Mouse (Mus musculus) T-helper 17 cell (primary cell): ENCODE data around the gene Pcsk4.

Source experiments
- in situ Hi-C, 2 experiments: fragments of 300-600 bp; cut with MboI, MseI; formaldehyde crosslinking; loops; 1 replicate in 1 of 2; 2 replicates in 1 of 2; pipeline ENCODE4 v1.15.1; 2025; ENCODE audit warnings: high pct_unique_total_duplicates in 2 of 2

Gene Pcsk4

GRCm38 (mm10) chr10:80329273-80330081 is at the start of gene Pcsk4, which contains the start of gene Reep6:
Gene Pcsk4 (minus strand): TSS chr10:80329498.
Gene Reep6 (plus strand): TSS chr10:80329953.
- in situ Hi-C loops, result no loop called here

- in situ Hi-C loops, result loop anchor here in 1 of 2 experiments (5.0 kb wide), 1 partner anchor 40 kb away; no protein-coding TSS in a partner anchor
Measured at GRCm38 (mm10) chr10:80377716-80378115, 48.4 kb upstream of the Pcsk4 start.

- in situ Hi-C loops, result loop anchor here in 1 of 2 experiments (5.0 kb wide), 1 partner anchor 39 kb away; no protein-coding TSS in a partner anchor
Measured at GRCm38 (mm10) chr10:80376160-80376559, 46.9 kb upstream of the Pcsk4 start.

- in situ Hi-C loops, result loop anchor here in 1 of 2 experiments (5.0 kb wide), 1 partner anchor 37 kb away; no protein-coding TSS in a partner anchor
Measured at GRCm38 (mm10) chr10:80374063-80374462, 44.8 kb upstream of the Pcsk4 start.

GRCm38 (mm10) chr10:80372706-80373105 is 43.4 kb upstream of the Pcsk4 start:
- in situ Hi-C loops, result loop anchor here in 1 of 2 experiments (5.0 kb wide), 1 partner anchor 35 kb away; no protein-coding TSS in a partner anchor

GRCm38 (mm10) chr10:80371983-80372382 is 42.7 kb upstream of the Pcsk4 start:
- in situ Hi-C loops, result loop anchor here in 1 of 2 experiments (5.0 kb wide), 1 partner anchor 35 kb away; no protein-coding TSS in a partner anchor

- in situ Hi-C loops, result loop anchor here in 1 of 2 experiments (5.0 kb wide), 1 partner anchor 34 kb away; no protein-coding TSS in a partner anchor
Measured at GRCm38 (mm10) chr10:80371411-80371966, 42.2 kb upstream of the Pcsk4 start.

GRCm38 (mm10) chr10:80369995-80370747 is 40.9 kb upstream of the Pcsk4 start:
- in situ Hi-C loops, result loop anchor here in 1 of 2 experiments (5.0 kb wide), 1 partner anchor 33 kb away; no protein-coding TSS in a partner anchor

GRCm38 (mm10) chr10:80368392-80368791 is 39.1 kb upstream of the Pcsk4 start:
- in situ Hi-C loops, result no loop called here

GRCm38 (mm10) chr10:80367954-80368353 is 38.7 kb upstream of the Pcsk4 start:
- in situ Hi-C loops, result no loop called here

- in situ Hi-C loops, result no loop called here
Measured at GRCm38 (mm10) chr10:80365736-80366135, 36.4 kb upstream of the Pcsk4 start.

- in situ Hi-C loops, result no loop called here
Measured at GRCm38 (mm10) chr10:80363734-80364133, 34.4 kb upstream of the Pcsk4 start.

- in situ Hi-C loops, result no loop called here
Measured at GRCm38 (mm10) chr10:80357994-80358639, 28.8 kb upstream of the Pcsk4 start.

GRCm38 (mm10) chr10:80357336-80357735 is 28.0 kb upstream of the Pcsk4 start:
- in situ Hi-C loops, result no loop called here

- in situ Hi-C loops, result no loop called here
Measured at GRCm38 (mm10) chr10:80356737-80357136, 27.4 kb upstream of the Pcsk4 start.

GRCm38 (mm10) chr10:80356001-80356682 is 26.8 kb upstream of the Pcsk4 start, which contains the start of gene Plk5:
Gene Plk5 (plus strand): TSS chr10:80356459.
- in situ Hi-C loops, result no loop called here

GRCm38 (mm10) chr10:80355431-80355830 is 26.1 kb upstream of the Pcsk4 start:
- in situ Hi-C loops, result no loop called here

- in situ Hi-C loops, result no loop called here
Measured at GRCm38 (mm10) chr10:80352727-80353126, 23.4 kb upstream of the Pcsk4 start.

- in situ Hi-C loops, result no loop called here
Measured at GRCm38 (mm10) chr10:80351896-80352295, 22.6 kb upstream of the Pcsk4 start.

- in situ Hi-C loops, result no loop called here
Measured at GRCm38 (mm10) chr10:80350292-80350691, 21.0 kb upstream of the Pcsk4 start.
